Mouse (Mus musculus) kidney, adult 2 months (tissue): ENCODE results near the gene Gpat2.

Source experiments
- CTCF ChIP-seq: fragments of 200-500 bp; conservative IDR thresholded peaks from 2 replicates; pipeline ENCODE4 v1.5.1; 2011; ENCODE audit warnings: low read depth, mild to moderate bottlenecking, control low read depth, low read length, moderate library complexity, mixed read lengths; ENCODE audit not compliant: insufficient read depth, insufficient read length
- POLR2A ChIP-seq: fragments of 200-500 bp; IDR thresholded peaks from one replicate; pipeline ENCODE4 v1.6.1; 2011; ENCODE audit warnings: low read depth, low read length, control low read depth

GRCm38 (mm10) chr2:127433487-127434295 lies 8.7 kb downstream of the Gpat2 start:
- TF ChIP-seq POLR2A, result no peak
- TF ChIP-seq CTCF, result no peak
